Mouse (Mus musculus): ENCODE measurements around the gene 1700029I15Rik. TPM values are rescaled to one million over a fixed set of nuclear protein-coding genes. Genes with fewer than 3 reads are reported as not detected.

1700029I15Rik gene
- polyA plus RNA-seq, 1 experiment from 2014 or later = 3.9 TPM

- H3K4me1 ChIP-seq (ENCODE audit: control insufficient read depth, insufficient read depth, low read length) = peaks cover 31% of the 10 kb centered on the region
Measured at GRCm38 (mm10) chr2:92426426-92426825, 44.1 kb downstream of the 1700029I15Rik start.

GRCm38 (mm10) chr2:92427882-92428281 is 45.5 kb downstream of the 1700029I15Rik start:
- Histone ChIP-seq H3K9me3 (ENCODE audit: control insufficient read depth, low read length) (no peaks in the 10 kb centered on the region), H3K27ac (ENCODE audit: low read depth, low read length) (no peak overlapping the region), H3K4me1 (ENCODE audit: control insufficient read depth, insufficient read depth, low read length) (peaks cover 46% of the 10 kb centered on the region), H3K9ac (replicated peaks; ENCODE audit: low read depth, low read length) (no peak overlapping the region), H3K36me3 (ENCODE audit: control insufficient read depth, insufficient read depth, low read length) (peaks cover 10% of the 10 kb centered on the region; the same call in 1 of the 2 replicates), H3K4me2 (ENCODE audit: low read depth, low read length) (no peak overlapping the region), H3K4me3 (ENCODE audit: low read depth, low read length) (no peak overlapping the region), H3K27me3 (ENCODE audit: control insufficient read depth, insufficient read depth, low read length) (no peaks in the 10 kb centered on the region)
- 68% methylated on average over 6 of the region's 6 CpGs for WGBS
- ATAC-seq (ENCODE audit: low read depth) = no peak

More at GRCm38 (mm10) chr2:92426426-92426825, 44.1 kb downstream of the 1700029I15Rik start:
- H3K9me3 ChIP-seq (ENCODE audit: control insufficient read depth, low read length) = no peaks in the 10 kb centered on the region
- 76% methylated on average over 3 of the region's 3 CpGs for WGBS
- no peaks in the 10 kb centered on the region for H3K27me3 ChIP-seq (ENCODE audit: control insufficient read depth, insufficient read depth, low read length)
- ATAC-seq (ENCODE audit: low read depth) = no peak
- 0 out of 2 replicates have a peak overlapping the region, but pooled peaks have one; percentile 6 for H3K4me2 ChIP-seq (ENCODE audit: low read depth, low read length)
- H3K27ac ChIP-seq (ENCODE audit: low read depth, low read length) = no peak overlapping the region
- no peak overlapping the region for H3K4me3 ChIP-seq (ENCODE audit: low read depth, low read length)
- H3K9ac ChIP-seq (replicated peaks; ENCODE audit: low read depth, low read length) = no peak overlapping the region
- peaks cover 17% of the 10 kb centered on the region for H3K36me3 ChIP-seq (ENCODE audit: control insufficient read depth, insufficient read depth, low read length)

GRCm38 (mm10) chr2:92430089-92430488 is 47.8 kb downstream of the 1700029I15Rik start:
- peaks cover 44% of the 10 kb centered on the region for H3K4me1 ChIP-seq (ENCODE audit: control insufficient read depth, insufficient read depth, low read length)
- no peak for ATAC-seq (ENCODE audit: low read depth)
- H3K27ac ChIP-seq (ENCODE audit: low read depth, low read length) = no peak overlapping the region
- 0 out of 2 replicates have a peak overlapping the region, but pooled peaks have one; percentile 16 for H3K9ac ChIP-seq (replicated peaks; ENCODE audit: low read depth, low read length)
- WGBS = 90% methylated on average over 2 of the region's 2 CpGs
- 0 out of 2 replicates have a peak overlapping the region, but pooled peaks have one; percentile 93 for H3K4me2 ChIP-seq (ENCODE audit: low read depth, low read length)
- no peak overlapping the region for H3K4me3 ChIP-seq (ENCODE audit: low read depth, low read length)
- no peaks in the 10 kb centered on the region for H3K9me3 ChIP-seq (ENCODE audit: control insufficient read depth, low read length)
- no peaks in the 10 kb centered on the region for H3K27me3 ChIP-seq (ENCODE audit: control insufficient read depth, insufficient read depth, low read length)
- H3K36me3 ChIP-seq (ENCODE audit: control insufficient read depth, insufficient read depth, low read length) = no peaks in the 10 kb centered on the region

GRCm38 (mm10) chr2:92430723-92431541 is 48.6 kb downstream of the 1700029I15Rik start:
- peaks cover 44% of the 10 kb centered on the region for H3K4me1 ChIP-seq (ENCODE audit: control insufficient read depth, insufficient read depth, low read length)
- no peaks in the 10 kb centered on the region for H3K36me3 ChIP-seq (ENCODE audit: control insufficient read depth, insufficient read depth, low read length)
- no peaks in the 10 kb centered on the region for H3K9me3 ChIP-seq (ENCODE audit: control insufficient read depth, low read length)
- H3K4me2 ChIP-seq (ENCODE audit: low read depth, low read length) = peak overlapping the region; percentile 93
- H3K4me3 ChIP-seq (ENCODE audit: low read depth, low read length) = peak overlapping the region; percentile 87
- H3K9ac ChIP-seq (replicated peaks; ENCODE audit: low read depth, low read length) = peak overlapping the region; percentile 79
- no peaks in the 10 kb centered on the region for H3K27me3 ChIP-seq (ENCODE audit: control insufficient read depth, insufficient read depth, low read length)
- H3K27ac ChIP-seq (ENCODE audit: low read depth, low read length) = peak overlapping the region; percentile 82
- WGBS = 66% methylated on average over 20 of the region's 21 CpGs
- ATAC-seq (ENCODE audit: low read depth) = peak; percentile 15; the same call in 1 of the 2 replicates

- Histone ChIP-seq H3K4me1 (ENCODE audit: control insufficient read depth, insufficient read depth, low read length) (peaks cover 41% of the 10 kb centered on the region), H3K4me3 (ENCODE audit: low read depth, low read length) (peak overlapping the region; percentile 87), H3K9ac (replicated peaks; ENCODE audit: low read depth, low read length) (peak overlapping the region; percentile 79), H3K9me3 (ENCODE audit: control insufficient read depth, low read length) (no peaks in the 10 kb centered on the region), H3K27ac (ENCODE audit: low read depth, low read length) (peak overlapping the region; percentile 82), H3K36me3 (ENCODE audit: control insufficient read depth, insufficient read depth, low read length) (no peaks in the 10 kb centered on the region), H3K27me3 (ENCODE audit: control insufficient read depth, insufficient read depth, low read length) (no peaks in the 10 kb centered on the region), H3K4me2 (ENCODE audit: low read depth, low read length) (peak overlapping the region; percentile 93)
- WGBS = 23% methylated on average over 11 of the region's 11 CpGs
- ATAC-seq (ENCODE audit: low read depth) = no peak
Measured at GRCm38 (mm10) chr2:92431611-92432179, 49.4 kb downstream of the 1700029I15Rik start.

- peaks cover 41% of the 10 kb centered on the region for H3K4me1 ChIP-seq (ENCODE audit: control insufficient read depth, insufficient read depth, low read length)
- H3K4me3 ChIP-seq (ENCODE audit: low read depth, low read length) = peak overlapping the region; percentile 87
- H3K27me3 ChIP-seq (ENCODE audit: control insufficient read depth, insufficient read depth, low read length) = no peaks in the 10 kb centered on the region
- H3K9ac ChIP-seq (replicated peaks; ENCODE audit: low read depth, low read length) = peak overlapping the region; percentile 79
- peak overlapping the region; percentile 82 for H3K27ac ChIP-seq (ENCODE audit: low read depth, low read length)
- 33% methylated on average over 17 of the region's 17 CpGs for WGBS
- H3K9me3 ChIP-seq (ENCODE audit: control insufficient read depth, low read length) = no peaks in the 10 kb centered on the region
- H3K4me2 ChIP-seq (ENCODE audit: low read depth, low read length) = peak overlapping the region; percentile 93
- H3K36me3 ChIP-seq (ENCODE audit: control insufficient read depth, insufficient read depth, low read length) = no peaks in the 10 kb centered on the region
- no peak for ATAC-seq (ENCODE audit: low read depth)
Measured at GRCm38 (mm10) chr2:92432299-92433295, 50.3 kb downstream of the 1700029I15Rik start.

- peak within 1 kb of the TSS; percentile 79 for H3K9ac ChIP-seq (replicated peaks; ENCODE audit: low read depth, low read length)
- no peaks in the 10 kb centered on the region for H3K27me3 ChIP-seq (ENCODE audit: control insufficient read depth, insufficient read depth, low read length)
- peak within 1 kb of the TSS; percentile 87 for H3K4me3 ChIP-seq (ENCODE audit: low read depth, low read length)
- H3K27ac ChIP-seq (ENCODE audit: low read depth, low read length) = peak within 1 kb of the TSS; percentile 64
- no peaks in the 10 kb centered on the region for H3K9me3 ChIP-seq (ENCODE audit: control insufficient read depth, low read length)
- H3K36me3 ChIP-seq (ENCODE audit: control insufficient read depth, insufficient read depth, low read length) = no peaks in the 10 kb centered on the region
- WGBS = under 1% methylated on average over 70 of the region's 76 CpGs
- H3K4me2 ChIP-seq (ENCODE audit: low read depth, low read length) = peak within 1 kb of the TSS; percentile 93
- H3K4me1 ChIP-seq (ENCODE audit: control insufficient read depth, insufficient read depth, low read length) = peaks cover 32% of the 10 kb centered on the region
- ATAC-seq (ENCODE audit: low read depth) = peak; percentile 97
Measured at GRCm38 (mm10) chr2:92433578-92434374, 51.4 kb downstream of the 1700029I15Rik start, which contains the start of gene Cry2. Gene Cry2, minus strand, starts transcription at chr2:92434043.

GRCm38 (mm10) chr2:92434375-92434745 is 52.0 kb downstream of the 1700029I15Rik start:
- H3K9me3 ChIP-seq (ENCODE audit: control insufficient read depth, low read length) = no peaks in the 10 kb centered on the region
- peak overlapping the region; percentile 79 for H3K9ac ChIP-seq (replicated peaks; ENCODE audit: low read depth, low read length)
- no peak for ATAC-seq (ENCODE audit: low read depth)
- H3K27ac ChIP-seq (ENCODE audit: low read depth, low read length) = peak overlapping the region; percentile 64
- peak overlapping the region; percentile 87 for H3K4me3 ChIP-seq (ENCODE audit: low read depth, low read length)
- H3K4me2 ChIP-seq (ENCODE audit: low read depth, low read length) = peak overlapping the region; percentile 93
- peaks cover 32% of the 10 kb centered on the region for H3K4me1 ChIP-seq (ENCODE audit: control insufficient read depth, insufficient read depth, low read length)
- H3K27me3 ChIP-seq (ENCODE audit: control insufficient read depth, insufficient read depth, low read length) = no peaks in the 10 kb centered on the region
- H3K36me3 ChIP-seq (ENCODE audit: control insufficient read depth, insufficient read depth, low read length) = no peaks in the 10 kb centered on the region
- WGBS = 8% methylated on average over 12 of the region's 12 CpGs

All from neural tube, embryonic 14.5 days (tissue).